Mouse (Mus musculus): ENCODE results near the gene Gm20662.

Gene Gm20662

GRCm38 (mm10) chr9:108090611-108091120 is 94.5 kb downstream of the Gm20662 start:
- DNase-seq (ENCODE audit: low spot score), result no peak

DNA sequence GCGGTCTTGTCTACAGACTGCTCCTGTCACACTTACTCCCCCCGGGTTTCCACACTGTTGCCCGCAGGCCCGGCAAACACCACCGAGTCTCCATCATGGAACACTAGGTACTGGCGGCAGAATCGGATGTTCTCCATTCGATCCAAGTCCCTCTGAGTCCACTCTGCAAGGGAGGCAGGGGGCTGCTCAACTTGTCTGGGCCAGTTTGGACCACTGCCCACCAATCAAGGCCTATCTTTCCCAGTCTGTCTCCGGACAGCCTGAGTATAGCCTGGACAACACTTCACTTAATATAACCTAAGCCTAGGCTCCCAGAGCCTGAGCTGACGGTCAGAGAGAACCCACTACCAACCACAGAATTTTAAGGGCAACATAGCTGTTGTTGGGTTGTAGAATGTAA is 97.4 kb downstream of the Gm20662 start:
- DNase-seq (ENCODE audit: low spot score), result no peak

DNA sequence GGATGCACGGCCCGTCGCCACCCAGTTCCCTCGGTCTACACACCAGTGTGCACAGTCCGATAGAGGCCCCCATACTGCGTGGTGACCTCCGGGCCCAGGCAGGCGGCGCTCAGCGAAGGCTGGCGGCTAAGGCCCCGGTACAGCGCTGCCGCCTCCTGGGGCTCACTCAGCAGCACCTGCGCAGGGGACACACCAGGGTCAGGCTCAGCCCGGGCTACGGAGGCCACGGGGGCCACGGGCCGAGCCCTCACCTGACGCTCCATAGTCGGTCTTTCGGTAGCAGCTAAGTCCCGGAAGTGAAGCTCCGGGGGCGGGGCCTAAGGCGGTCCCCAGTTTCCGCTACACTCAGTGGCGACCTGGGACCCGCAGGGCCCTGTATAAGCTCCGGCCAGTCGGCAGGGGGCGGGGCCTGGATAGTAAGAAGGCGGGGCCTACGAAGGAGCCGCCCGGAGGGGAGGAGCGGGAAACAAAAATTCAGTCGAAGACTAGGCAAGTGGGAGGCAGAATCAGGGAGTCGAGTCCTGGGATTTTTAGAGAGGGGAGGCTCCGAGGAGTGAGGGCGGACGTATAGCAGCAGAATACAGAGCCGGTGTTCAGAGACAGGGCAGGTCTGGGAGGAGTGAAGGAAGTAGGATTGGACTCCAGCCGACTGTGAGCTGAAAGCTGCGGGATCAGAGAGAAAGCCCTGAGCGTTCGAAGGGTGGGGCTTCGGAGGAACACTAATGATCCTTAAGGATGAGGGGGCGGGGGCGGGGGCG is 98.2 kb downstream of the Gm20662 start, which contains the start of gene Apeh:
Apeh (minus strand) TSS at position 423 of the 758 bp plus-strand sequence.
- peak; percentile 96 for DNase-seq (ENCODE audit: low spot score)

All from ovary, postnatal 36 days (tissue).